Mouse (Mus musculus): ENCODE results near the gene Hoxd4.

The Hoxd4 gene

DNA sequence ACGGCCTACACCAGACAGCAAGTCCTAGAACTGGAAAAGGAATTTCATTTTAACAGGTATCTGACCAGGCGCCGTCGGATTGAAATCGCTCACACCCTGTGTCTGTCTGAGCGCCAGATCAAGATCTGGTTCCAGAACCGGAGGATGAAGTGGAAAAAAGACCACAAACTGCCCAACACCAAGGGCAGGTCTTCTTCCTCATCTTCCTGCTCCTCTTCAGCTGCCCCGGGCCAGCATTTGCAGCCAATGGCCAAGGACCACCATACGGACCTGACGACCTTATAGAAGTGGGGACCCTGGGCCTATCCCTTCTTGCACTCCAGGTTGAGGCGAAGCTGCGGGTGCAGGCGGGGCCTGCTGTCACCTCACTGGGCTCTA is 16.6 kb downstream of the Hoxd4 start:
- no peak for DNase-seq (ENCODE audit: low spot score in 2 of 2)

DNA sequence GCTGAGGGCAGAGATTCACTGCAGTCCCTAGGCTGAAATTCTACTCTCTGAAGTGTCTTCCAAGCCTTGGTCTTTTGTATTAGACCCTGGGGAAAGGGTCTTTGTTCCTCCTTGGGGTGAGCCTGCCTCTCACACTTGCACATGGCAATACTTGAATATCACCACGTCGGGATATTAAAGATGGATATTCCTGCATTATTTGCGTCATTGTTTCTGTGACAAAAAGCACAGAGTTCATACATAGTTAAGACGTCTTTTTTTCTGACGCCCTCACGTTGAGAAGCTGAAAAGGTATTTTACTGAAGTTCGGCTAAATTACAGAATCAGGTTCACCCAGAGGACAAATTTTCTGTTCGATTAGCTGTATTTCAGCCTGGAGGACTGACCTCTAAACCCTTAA is 18.6 kb downstream of the Hoxd4 start:
- DNase-seq (ENCODE audit: low spot score in 2 of 2), result no peak

DNA sequence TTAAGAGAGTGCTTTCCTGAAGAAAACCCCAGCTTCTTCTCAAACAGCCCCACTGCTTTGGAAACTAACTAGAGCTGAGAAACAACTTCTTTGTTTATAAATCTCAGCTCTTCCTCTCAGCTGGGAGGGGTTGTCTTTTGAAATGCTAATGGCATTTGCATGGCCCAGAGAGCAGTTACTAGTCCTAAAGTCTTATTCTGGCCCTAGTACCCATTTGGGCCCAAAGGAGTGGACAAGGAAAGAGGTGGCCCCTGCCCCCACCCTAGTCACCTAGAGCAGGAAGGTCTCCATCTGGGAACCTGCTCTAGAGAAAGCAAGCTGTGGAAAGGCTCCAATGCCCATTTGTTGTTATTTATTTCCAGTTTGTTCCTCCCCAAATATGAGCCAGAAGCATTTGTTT is 19.3 kb downstream of the Hoxd4 start:
- DNase-seq (ENCODE audit: low spot score in 2 of 2), result no peak

DNA sequence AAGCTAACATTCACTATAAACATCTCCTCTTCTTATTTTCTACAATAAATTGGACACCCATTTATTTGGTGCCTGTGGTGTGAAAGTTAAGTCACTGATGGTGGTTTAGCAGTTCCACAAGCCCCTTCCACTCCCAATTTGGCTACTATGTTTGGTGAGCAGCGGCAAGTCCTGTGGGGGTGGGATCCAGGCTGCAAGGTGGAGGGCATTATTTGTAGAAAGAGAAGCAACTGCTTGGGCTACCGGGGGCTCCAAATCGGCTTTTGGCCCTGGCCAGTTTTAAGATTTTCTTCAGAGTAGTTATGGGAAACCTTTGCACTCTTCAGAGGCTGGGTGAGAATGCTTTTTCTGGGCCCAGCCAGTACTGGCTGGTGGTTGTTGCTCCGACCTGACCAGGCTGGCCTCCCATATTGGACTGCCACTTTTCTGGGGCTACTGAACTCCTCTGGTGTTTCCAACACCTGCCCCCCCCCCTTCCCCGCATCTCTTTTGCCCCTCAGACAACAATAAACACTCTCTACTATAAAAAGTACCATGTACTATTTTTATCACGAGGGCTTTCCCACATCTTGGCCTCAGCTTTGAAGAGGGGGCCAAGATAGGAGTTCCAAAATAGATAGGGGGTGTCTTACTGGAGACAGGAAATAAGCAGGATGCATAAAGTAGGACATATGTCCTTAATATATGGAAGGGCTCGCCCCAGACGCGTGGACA is 20.2 kb downstream of the Hoxd4 start:
- DNase-seq (ENCODE audit: low spot score in 2 of 2), result no peak

DNA sequence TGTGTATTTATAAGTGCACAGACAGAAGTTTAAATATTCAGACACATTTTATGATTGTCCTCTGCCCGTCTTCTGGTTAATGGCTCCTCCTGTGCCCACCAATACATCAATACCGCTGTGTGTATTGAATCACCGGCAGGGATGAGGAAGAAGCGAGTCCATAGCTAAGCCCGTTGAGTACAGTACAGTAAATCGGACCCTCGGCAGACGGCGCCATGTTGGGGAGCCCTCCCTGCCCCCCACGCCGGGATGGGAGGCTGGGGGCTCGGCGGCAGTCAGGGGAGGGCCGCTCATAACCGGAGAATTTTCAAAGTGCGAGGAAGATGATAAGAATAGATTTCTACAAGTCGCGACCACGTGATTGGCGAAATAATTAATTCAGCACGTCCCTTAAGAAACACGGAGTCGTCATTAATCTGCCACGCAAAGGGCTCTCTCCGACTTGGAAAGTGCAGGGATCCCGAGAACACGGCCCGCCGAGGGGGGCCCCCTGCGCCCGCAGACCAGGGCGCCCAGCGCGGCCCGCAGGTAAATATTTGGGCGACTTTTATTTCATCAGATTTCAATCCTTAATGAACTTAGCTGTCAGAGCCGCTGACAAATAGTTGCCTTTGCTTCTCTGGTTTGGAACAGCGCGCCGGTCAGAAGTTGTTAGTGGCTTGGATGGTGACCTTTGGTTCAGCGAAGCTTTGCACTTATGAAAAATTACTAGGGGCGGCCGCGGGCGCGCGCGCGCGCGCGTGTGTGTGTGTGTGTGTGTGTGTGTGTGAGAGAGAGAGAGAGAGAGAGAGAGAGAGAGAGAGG is 21.0 kb downstream of the Hoxd4 start:
- DNase-seq (ENCODE audit: low spot score in 2 of 2), result no peak

DNA sequence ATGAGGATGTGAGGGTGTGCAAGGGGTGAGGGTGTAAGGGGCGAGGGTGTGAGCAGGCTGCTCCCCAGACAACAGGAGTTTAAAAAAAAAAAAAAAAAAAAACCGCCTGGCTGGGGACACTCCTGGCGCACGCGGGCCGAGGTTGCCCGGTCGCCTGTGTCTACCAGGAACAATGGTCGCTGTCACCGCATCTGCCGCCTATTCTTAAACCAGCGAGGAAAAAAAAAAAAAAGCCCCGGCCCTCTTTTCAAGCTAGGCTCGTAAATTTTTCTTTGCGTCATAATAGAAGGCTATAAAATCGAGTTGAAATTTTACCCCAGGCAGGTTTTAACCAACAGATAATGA is 21.6 kb downstream of the Hoxd4 start:
- DNase-seq (ENCODE audit: low spot score in 2 of 2), result no peak

DNA sequence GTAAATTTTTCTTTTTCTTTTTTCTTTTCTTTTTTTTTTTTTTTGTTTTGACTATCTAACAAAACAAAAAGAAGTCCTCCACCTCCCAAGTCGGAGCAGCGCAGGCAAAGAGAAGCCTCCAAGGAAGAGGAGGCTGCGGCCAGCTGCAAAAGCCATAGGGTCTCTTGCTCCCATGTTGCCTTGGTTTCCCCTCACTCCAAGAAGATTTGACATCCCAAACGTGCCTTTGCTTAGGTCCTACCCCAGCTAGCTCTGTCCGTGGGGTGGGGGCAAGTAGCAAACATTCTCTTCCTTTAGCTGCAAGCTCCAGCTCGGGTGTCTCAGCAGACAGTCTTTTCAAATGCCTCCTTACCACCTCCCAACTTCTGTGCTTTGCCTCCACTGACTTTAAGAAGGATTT is 22.0 kb downstream of the Hoxd4 start:
- no peak for DNase-seq (ENCODE audit: low spot score in 2 of 2)

DNA sequence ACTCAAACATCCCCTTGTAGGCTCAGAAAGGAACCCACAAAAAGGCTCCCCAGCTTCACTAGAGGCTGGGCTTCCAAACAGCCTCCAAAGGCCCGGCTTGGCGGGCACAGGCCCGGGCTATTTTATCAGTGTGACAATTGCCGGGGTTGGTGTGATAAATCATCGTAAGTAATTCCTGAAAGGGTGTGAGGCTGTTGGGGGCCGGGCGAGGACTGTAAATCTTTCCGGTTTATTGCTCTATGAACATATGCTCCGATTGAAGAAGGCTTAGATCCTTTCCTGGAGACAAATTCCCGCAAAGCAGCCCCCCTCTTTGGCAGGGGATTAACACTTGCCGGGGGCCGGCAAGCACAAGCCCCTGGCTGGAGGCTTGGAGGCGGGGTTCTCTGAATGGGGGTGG is 22.7 kb downstream of the Hoxd4 start:
- DNase-seq (ENCODE audit: low spot score in 2 of 2), result no peak

DNA sequence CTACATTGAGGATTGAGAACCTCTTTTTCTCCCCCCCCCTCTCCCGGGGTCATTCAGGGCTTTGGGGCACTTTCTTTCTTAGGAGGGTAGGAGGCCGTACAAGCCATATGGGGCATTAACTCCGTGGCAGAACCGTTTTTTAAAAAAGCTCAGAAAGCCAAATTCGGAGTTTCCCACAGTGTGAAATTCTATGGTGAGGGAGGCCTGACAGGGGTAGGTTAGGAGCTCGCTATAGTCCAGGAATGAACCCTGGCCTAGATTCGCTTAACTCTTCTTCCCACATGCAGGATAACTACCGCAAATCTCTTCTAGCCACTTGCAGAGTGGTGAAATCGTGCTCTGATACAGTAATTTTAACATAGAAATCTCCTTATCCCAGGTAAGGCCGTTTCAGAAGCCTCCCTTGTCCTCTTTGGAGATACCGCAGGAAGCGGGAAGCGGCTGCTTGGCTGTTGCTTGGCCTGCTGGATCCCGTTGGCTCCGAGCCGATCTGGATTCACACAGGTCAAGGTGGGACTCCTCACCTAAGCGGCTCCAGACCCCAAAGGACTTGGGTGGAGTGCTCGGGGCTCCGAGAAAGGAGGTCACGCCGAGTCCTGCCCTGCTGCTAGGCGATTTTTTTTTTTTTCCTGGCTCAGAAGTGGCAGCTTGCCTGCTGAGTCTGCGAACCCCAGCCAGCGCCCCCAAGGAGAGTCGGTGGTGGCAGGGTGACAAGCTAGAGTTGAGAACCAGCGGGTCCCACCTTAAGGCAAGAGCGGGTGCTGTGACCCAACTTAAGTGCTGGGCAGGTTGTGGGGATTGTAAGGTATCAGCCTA is 23.5 kb downstream of the Hoxd4 start:
- DNase-seq (ENCODE audit: low spot score in 2 of 2), result no peak

DNA sequence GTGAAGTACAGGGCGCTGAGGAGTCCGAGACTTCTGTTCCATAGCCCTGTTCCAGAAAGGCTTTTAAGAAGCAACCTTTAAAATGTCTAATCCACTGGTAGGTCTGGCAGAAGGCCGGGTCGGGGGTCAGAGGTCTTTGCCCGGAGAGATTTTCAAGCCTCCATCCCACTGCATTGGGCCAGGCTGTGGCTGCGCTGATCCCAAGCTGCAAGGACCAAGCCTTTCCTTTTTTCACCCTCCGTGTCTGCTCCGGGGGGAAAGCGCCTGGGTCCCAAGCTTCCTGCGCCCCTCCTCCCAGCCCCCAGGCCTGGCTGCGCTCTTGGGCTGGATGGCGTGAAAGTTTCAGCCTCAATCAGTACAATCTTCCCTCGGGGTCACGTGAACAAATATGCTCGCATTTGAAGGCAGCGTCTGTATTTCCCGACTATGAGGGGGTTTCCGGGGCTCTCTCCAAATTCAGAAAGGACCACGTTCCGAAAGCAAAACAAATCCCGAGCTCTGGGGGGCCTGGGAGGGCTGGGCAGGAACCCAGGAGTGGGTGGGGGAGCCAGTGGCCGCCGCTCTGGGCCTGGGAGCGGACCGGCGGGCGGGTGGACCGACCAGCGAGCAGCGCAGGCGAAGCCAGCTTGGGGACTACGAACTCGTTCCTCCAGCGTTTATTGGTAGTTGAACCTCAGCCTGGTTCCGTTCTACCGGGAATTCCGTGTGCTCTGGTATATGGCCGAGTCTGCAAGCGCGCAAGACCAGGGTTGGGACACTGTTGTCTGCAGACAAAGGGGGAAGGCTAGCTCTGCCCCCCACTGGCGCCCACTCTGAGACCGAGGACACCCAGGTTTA is 24.3 kb downstream of the Hoxd4 start:
- no peak for DNase-seq (ENCODE audit: low spot score in 2 of 2)

DNA sequence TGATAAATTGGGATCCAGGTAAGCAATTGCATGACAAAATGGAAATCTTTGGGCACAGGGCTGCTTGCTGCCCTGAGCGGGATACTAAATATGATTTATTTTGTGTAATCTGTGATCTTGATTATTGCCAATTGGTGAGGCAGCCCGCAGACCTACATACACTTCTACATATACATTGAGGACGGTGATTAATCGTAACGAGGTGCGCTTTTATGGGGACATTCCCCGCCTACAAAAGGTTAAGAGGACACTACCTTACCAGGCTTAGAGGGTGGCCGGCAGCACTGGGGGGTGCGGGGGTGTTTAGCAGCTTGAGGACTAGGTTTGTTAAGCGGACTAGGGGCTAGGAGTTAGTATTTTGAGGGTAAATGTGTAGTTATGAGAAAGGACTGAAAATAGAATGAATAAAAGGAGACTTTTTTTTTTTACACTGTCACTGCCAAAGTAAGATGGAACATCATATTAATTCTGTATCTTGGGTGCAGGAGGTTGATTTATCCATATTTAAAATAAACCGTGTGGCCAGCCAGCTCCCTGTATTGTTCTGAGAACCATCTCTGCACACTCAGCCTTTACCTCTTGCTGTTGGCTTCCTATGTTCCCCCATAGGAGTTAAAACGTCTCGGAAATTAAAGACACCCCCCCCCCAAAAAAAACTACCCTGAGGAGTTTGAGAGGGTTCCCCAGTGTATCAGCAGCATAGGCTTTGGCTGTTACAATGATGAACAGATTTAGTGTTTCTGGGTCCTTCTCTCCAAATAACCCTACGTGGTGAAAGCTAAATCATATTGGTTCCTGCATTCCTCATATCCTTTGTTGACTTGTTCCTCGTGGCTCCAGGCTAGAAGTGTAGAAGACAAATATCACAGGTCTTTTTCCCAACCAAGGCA is 25.2 kb downstream of the Hoxd4 start:
- DNase-seq (ENCODE audit: low spot score in 2 of 2), result no peak

DNA sequence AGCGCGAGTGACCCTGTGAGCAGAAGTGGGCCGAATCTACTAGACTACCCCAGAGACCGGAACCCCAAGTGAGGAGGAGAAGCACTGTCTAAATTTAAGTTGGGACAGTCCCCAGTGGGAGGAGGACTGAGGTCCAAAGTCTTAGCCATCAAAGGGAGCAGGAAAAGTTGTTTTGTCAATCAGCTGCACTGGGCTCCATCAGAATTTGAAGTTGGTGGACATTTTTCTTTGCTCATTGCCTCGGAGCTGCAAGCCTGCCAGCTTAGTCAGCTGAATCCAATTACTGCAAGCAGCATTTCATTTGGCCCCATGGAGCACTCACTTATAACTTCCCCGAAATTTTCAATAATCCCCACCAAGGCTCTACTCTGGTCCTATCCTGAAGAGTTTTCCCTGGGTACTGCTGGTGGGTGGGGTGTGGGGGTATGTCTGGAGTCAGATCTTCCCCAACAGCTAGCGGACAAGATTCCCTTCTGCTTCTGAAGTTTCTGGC is 25.9 kb downstream of the Hoxd4 start:
- no peak for DNase-seq (ENCODE audit: low spot score in 2 of 2)

DNA sequence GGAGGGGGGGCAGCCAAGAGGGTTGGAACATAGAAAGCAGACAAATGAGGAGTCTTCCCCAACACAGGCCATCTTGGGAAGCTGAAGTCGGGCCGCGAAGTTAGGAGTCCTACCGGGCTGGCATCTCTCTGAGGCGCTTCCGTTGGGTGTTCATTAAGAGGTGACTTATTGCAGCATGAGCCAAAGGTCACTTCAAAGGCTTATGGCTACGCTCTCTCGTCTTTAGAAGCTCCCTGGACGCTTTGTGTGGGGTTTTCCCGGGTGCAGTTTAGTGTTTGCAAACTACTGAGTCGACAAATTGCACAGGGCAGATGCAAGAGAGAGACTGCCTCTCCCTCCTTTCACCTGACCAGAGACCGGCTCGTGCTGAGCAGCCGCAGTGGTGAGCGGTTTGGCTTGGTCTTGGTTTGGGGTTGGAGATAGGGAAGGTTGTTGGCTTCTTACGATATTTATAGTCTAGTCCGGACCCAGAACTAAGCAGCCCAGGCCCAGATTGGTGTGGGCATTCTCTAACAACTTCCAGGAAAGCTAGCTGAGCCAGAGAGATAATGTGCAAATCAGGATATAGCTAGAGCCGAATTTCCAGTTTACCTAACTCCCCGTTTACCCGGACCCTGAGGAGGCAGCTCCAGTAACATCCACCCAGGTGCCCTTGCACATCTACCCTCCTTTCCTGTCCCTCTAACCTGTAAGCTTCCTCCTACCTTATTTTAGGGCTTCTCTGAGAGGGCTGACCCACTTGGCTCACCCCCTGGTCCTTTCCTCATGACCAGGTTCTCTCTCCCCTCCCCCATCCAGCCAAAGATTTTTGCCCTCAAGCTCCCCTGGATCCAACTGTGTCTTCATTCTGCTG is 27.1 kb downstream of the Hoxd4 start:
- no peak for DNase-seq (ENCODE audit: low spot score in 2 of 2)

DNA sequence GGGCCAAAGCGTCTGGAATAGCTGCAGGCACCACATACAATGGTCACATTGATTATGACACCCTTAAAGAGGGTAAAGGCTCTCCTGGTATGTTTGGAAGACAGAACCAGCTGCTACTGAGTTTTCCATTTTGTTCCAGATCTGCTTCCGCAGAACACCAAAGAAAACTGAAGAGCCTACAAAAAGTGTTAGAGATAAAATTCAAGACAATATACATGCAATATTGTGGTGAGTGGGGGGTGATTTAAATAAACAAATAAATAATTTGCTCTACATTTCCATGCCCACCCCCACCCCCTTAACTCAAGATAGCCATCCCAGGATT is 27.7 kb downstream of the Hoxd4 start:
- DNase-seq (ENCODE audit: low spot score in 2 of 2), result no peak

DNA sequence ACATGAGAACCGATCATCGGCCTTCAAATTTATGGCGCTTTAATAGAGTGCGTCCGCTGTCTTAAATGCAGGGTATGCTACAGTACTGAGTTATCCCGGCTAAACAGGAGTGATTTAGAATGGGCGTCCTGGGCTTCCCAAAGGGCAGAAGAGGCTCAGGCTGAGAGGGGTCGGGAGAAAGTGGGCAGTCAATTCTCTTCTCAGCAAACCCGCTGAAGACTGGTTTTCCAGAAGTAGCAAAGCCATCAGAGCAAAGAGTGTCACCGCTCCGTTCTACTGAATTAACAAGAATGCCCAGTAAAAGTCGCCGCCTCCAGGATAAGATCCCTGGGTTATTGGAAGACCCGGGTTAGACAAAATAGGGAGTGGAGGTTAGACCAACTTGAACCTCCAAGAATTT is 28.1 kb downstream of the Hoxd4 start:
- DNase-seq (ENCODE audit: low spot score in 2 of 2), result no peak

DNA sequence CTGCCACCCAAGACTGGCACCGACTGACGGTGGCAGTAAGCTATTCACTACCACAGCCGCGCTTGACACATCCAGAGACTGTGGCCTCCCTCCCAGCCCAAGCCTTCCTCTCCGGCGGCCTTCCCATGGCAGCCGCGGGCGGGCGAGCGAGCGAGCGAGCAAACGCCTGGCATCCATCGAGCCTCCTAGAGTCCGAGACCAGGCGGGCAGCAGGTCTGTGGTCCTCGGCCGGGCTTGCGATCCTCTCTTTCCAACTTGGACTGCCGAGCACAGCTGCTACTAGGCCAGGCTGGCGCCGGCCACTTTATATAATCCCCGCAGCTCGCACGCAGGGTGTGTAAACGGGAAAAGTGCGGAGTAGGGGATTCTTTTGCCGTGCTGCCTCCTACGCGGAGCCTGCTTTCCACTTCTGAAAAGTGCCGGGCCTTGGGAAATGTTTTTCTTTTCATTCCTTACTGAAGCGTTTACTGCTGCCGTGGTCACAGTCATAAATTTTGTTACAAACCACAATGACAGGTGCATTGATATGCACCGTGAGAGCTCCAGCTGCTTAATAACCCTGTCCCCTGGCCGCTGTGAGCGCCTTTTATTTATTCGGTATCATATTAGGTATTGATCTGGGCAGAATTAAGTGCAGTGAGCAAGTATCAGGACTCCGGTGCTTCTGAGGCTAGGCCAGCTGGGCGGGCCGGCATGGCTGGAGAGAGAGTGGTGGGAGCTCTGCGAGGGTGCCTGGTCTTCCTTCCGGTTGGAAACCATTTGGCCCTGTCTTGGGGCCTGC is 28.8 kb downstream of the Hoxd4 start:
- DNase-seq (ENCODE audit: low spot score in 2 of 2), result no peak

DNA sequence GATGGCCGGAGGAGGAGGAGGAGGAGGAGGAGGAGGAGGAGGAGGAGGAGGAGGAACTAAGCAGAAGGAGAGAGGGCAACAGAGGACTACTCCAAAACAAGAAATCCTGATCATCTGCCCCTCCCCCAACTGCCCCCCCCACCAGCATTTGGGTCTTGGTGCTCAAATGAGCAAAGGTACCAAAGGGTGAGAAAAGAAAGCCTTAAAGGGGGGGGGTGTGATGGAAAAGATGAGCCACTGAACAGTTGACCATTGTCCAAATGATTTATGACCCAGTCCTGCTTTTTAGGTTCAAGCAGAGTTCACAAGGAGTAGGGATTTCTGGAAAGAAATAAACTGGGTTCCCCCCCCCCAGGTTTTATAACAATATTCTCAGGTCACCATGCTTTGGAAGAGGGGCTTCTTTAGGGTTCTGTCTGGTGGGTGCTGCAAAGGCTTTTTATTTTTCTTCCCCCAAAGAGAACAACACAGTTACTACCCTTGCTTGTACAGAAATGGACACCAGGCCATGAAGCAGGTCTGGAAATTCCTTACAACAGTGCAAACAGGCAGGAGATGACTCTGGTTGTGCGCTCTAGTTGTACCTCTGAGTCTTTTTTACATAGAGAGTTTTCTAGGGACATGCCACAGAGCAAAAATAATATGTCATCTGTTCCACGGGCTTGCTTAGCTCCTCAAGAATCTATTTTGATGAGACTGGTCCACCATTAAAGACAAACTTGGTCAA is 29.7 kb downstream of the Hoxd4 start:
- DNase-seq (ENCODE audit: low spot score in 2 of 2), result no peak

DNA sequence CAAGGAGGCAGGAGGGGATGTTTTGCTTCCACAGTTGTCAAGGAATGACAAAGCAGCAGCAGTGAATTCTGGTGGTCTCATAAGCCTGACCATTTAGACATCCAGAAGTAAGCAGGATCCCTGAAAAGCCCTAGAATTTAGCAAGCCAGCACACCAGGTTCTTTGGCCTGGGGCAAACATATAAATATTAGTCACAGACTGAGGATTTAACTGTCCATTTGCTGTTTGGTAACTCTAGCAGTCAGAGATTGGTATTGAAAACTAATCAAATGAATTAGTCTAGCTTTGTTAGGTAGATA is 30.2 kb downstream of the Hoxd4 start:
- DNase-seq (ENCODE audit: low spot score in 2 of 2), result no peak

All from left cerebral cortex, adult 9 months (tissue).